Mouse (Mus musculus) adrenal gland, adult 10 weeks (tissue): ENCODE measurements around the gene Fgfr1op2. TPM values are rescaled to one million over a fixed set of nuclear protein-coding genes. Genes with fewer than 3 reads are reported as not detected.

Experiments
- polyA plus RNA-seq: library from polyadenylated mRNA; stranded (reverse); fragments of 350-450 nt; fragmentation: Illumina TruSeq; extraction: RNeasy Lipid Tissue Mini Kit (QIAGEN cat#74804); gene quantifications from one replicate; pipeline ENCODE4 v1.2.3, GENCODE M21; 2014; ENCODE audit warnings: low read depth, low replicate concordance

The Fgfr1op2 gene
- polyA plus RNA-seq: 265 TPM

DNA sequence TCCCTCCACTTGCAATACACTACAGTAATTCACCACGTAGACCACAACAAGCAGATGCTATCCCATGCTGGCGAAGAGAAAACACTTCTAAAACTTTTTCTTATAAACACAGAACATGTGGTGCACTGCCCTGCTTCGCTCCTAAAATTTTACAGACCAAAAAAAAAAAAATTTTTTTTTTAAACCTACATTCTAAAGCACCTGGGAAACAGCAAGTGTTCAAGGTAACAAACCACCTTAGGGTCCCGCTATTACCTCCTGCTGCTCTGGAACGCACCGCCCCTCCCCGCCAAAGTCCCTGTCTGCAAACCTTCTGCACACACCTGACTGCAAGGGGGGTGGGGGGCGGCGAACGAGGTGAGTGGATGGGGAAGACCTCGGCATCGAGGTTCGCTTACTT, at the start of gene Fgfr1op2:
Gene Fgfr1op2 (plus strand): TSS at position 301 of the 400 bp plus-strand sequence.

DNA sequence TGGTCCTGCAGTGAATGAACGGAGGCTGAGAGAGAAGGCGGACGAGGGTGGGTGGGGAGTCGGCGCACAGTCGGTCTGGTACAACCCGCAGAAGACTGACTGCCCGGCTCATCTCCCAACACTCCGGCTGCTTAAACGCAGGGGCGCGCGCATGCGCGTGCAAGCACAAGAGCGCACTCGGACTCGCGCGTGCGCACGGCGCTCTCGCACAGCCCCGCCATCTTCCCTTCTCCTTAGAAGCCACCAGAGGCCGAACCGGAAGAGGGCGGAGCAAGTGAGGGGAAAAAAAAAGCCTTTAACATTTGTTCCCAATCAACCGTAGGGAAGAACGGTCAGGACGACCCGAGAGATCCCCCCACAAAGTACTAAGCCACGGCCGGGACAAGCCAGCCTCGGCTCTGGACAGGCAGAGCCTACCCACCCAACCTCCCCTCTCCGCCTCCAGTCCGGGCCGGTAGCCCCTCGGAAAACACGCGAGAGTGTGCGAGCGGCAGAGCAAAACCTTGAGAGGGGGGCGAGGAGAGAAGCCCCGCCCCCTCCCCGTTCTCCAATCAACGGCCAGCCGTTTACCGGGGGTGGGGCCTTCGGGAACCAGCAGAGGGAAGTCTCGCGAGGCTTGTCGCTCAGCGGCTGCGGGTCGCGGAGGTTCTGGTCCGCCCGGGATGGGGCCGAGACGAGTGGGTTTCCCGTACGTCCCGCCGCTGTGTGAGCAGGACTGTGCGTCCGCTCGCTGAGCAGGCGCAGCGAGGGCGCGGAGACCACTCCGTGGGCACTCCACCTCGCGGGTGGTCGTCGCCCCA, 507 bp downstream of the Fgfr1op2 start, which contains the start of gene Ints13:
Gene Ints13 (minus strand): TSS at position 526 of the 800 bp plus-strand sequence.

DNA sequence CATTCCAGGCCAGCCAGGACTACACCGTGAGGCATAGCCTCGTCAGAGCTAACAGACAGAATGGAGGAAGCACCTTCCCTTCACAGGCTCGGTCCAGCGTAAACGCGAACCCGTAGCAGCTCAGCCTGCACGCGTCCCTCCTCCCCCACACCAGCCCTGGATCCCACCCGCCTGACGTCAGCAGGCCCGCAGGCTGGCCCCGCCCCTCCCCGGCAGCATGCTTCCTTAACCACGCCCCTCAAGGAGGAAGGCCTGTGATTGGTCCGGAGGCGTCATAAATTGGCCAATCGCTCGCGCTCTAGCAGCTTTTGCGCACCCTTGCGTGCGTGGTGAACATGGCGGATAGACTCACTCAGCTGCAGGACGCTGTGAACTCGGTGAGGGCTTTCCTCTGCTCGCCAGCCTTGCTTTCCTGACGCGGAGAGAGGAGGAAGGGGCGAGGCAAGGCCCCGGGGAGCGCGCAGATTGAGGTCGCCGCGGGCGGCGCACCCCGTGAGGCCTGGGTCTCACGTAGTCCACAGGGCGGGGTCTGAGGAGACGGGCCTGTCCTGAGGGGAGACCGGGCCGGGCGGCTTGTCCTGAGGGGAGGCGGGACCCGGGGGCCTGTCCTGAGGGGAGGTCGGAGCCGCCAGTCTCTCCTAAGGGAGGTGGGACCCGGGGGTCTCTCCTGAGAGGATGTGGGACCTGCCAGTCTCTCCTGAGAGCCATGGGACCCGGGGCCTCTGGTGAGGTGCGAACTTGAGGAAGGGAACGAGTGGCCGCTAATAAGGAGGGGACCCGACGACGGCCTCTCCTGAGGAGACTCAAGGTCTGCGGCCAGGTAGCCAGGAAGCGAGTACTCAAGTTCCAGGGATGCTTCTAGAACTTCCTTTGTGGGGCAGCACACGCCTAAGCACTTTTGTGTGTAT, 65.5 kb downstream of the Fgfr1op2 start, which contains the start of the genes Med21 and Tm7sf3:
Gene Med21 (plus strand): TSS at position 272 of the 908 bp plus-strand sequence.
Gene Tm7sf3 (minus strand): TSS at position 549 of the 908 bp plus-strand sequence.

Other genes with a start within 250 kb of the Fgfr1op2 start
- 15.2 TPM for gene Itpr2, start 75.0 kb upstream of the Fgfr1op2 start, polyA plus RNA-seq
- gene Ints13, start 632 bp downstream of the Fgfr1op2 start, polyA plus RNA-seq: 98.4 TPM
- gene Med21, start 65.3 kb downstream of the Fgfr1op2 start, polyA plus RNA-seq: 330 TPM
- gene Tm7sf3, start 65.6 kb downstream of the Fgfr1op2 start, polyA plus RNA-seq: 58.6 TPM
- 29.2 TPM for gene Stk38l, start 147.8 kb downstream of the Fgfr1op2 start, polyA plus RNA-seq
- 5.7 TPM for gene Arntl2, start 218.9 kb downstream of the Fgfr1op2 start, polyA plus RNA-seq